Mouse (Mus musculus) CD4-positive, CD25-positive, alpha-beta regulatory T cell, adult 2 months (primary cell): ENCODE data around the gene Zpbp2.

ENCODE experiments used
- DNase-seq: peaks from one replicate; pipeline ENCODE4 v3.0.0-alpha.2; 2012; ENCODE audit warnings: low read depth, low spot score

The Zpbp2 gene

GRCm38 (mm10) chr11:98550975-98551828 is at the start of gene Zpbp2:
Gene Zpbp2 (plus strand): TSS chr11:98551097.
- peak; percentile 99 for DNase-seq

- no peak for DNase-seq
These were observed 46.0 kb upstream of the Zpbp2 start for GRCm38 (mm10) chr11:98504926-98505325.

GRCm38 (mm10) chr11:98509434-98509833 is 41.5 kb upstream of the Zpbp2 start:
- DNase-seq = peak; percentile 49

GRCm38 (mm10) chr11:98510125-98510524 is 40.8 kb upstream of the Zpbp2 start:
- peak; percentile 68 for DNase-seq

- peak; percentile 76 for DNase-seq
These were observed 38.0 kb upstream of the Zpbp2 start for GRCm38 (mm10) chr11:98512881-98513280.

- DNase-seq = no peak
These were observed 37.5 kb upstream of the Zpbp2 start for GRCm38 (mm10) chr11:98513356-98513936.

GRCm38 (mm10) chr11:98520468-98520867 is 30.4 kb upstream of the Zpbp2 start:
- no peak for DNase-seq

- no peak for DNase-seq
These were observed 25.8 kb upstream of the Zpbp2 start for GRCm38 (mm10) chr11:98525140-98525539.

- peak; percentile 44 for DNase-seq
These were observed 24.0 kb upstream of the Zpbp2 start for GRCm38 (mm10) chr11:98526824-98527461.

- DNase-seq = no peak
These were observed 13.3 kb upstream of the Zpbp2 start for GRCm38 (mm10) chr11:98537480-98538034.

GRCm38 (mm10) chr11:98540319-98540718 is 10.6 kb upstream of the Zpbp2 start:
- DNase-seq = peak; percentile 63

GRCm38 (mm10) chr11:98542553-98542952 is 8.3 kb upstream of the Zpbp2 start:
- DNase-seq = no peak

GRCm38 (mm10) chr11:98543414-98543813 is 7.5 kb upstream of the Zpbp2 start:
- DNase-seq = no peak

- DNase-seq = peak; percentile 46
These were observed 5.8 kb upstream of the Zpbp2 start for GRCm38 (mm10) chr11:98544890-98545677.

GRCm38 (mm10) chr11:98545711-98546231 is 5.1 kb upstream of the Zpbp2 start, which contains the start of gene Ikzf3:
Gene Ikzf3 (minus strand): TSS chr11:98546031.
- peak; percentile 84 for DNase-seq

GRCm38 (mm10) chr11:98546529-98547307 is 4.2 kb upstream of the Zpbp2 start:
- DNase-seq = peak; percentile 62

GRCm38 (mm10) chr11:98547308-98547693 is 3.6 kb upstream of the Zpbp2 start:
- DNase-seq = no peak

- peak; percentile 41 for DNase-seq
These were observed 1.5 kb upstream of the Zpbp2 start for GRCm38 (mm10) chr11:98549363-98549762.

- peak; percentile 85 for DNase-seq
These were observed 454 bp upstream of the Zpbp2 start for GRCm38 (mm10) chr11:98550311-98550974.

GRCm38 (mm10) chr11:98553966-98554365 is 3.1 kb downstream of the Zpbp2 start:
- DNase-seq = peak; percentile 25
